Mouse (Mus musculus) liver, embryonic 15.5 days (tissue): ENCODE measurements around the gene Ubtd2. TPM values are rescaled to one million over a fixed set of nuclear protein-coding genes. Genes with fewer than 3 reads are reported as not detected.
A peak's percentile ranks its signal among the peaks of the same experiment; 100 is the strongest.

Experiments used
- ATAC-seq: fragments of 200-750 bp; cut with Nextera tagmentation; 2 replicates; pipeline ENCODE4 v1.8.0; 2017; ENCODE audit warnings: moderate number of reproducible peaks, mild to moderate bottlenecking, moderate library complexity; ENCODE audit not compliant: insufficient read depth
- H3K27ac ChIP-seq: fragments of 300-500 bp; sonication (generic); replicated peaks from 2 replicates; pipeline ENCODE4 v1.5.1; 2015; ENCODE audit warnings: mild to moderate bottlenecking, inconsistent platforms
- H3K27me3 ChIP-seq: fragments of 300-500 bp; sonication (generic); 2 replicates; pipeline ENCODE4 v1.6.1; 2015; ENCODE audit warnings: mild to moderate bottlenecking, inconsistent platforms
- H3K36me3 ChIP-seq: fragments of 300-500 bp; sonication (generic); replicated peaks from 2 replicates; pipeline ENCODE4 v1.6.1; 2015; ENCODE audit warnings: moderate library complexity, mild to moderate bottlenecking, inconsistent platforms
- H3K4me1 ChIP-seq: fragments of 300-500 bp; sonication (generic); replicated peaks from 2 replicates; pipeline ENCODE4 v1.6.1; 2015; ENCODE audit warnings: inconsistent platforms
- H3K4me2 ChIP-seq: fragments of 300-500 bp; sonication (generic); 2 replicates; pipeline ENCODE4 v1.6.1; 2015; ENCODE audit warnings: moderate library complexity, mild to moderate bottlenecking, inconsistent platforms
- H3K4me3 ChIP-seq: fragments of 300-500 bp; sonication (generic); replicated peaks from 2 replicates; pipeline ENCODE4 v1.5.1; 2015; ENCODE audit warnings: mild to moderate bottlenecking, inconsistent platforms
- H3K9ac ChIP-seq: fragments of 300-500 bp; sonication (generic); 2 replicates; pipeline ENCODE4 v1.6.1; 2015; ENCODE audit warnings: moderate library complexity, mild to moderate bottlenecking, inconsistent platforms
- H3K9me3 ChIP-seq: fragments of 300-500 bp; sonication (generic); replicated peaks from 2 replicates; pipeline ENCODE4 v1.6.1; 2016; ENCODE audit warnings: inconsistent platforms
- WGBS: fragments of 180-500 bp; shearing (Covaris S2); methylation state at CpG from one replicate; pipeline ENCODE4 v1.1.7; 2015; ENCODE audit warnings: mixed read lengths; ENCODE audit not compliant: insufficient replicate concordance; 5-methylcytosine and 5-hydroxymethylcytosine counted together
- polyA plus RNA-seq: library from polyadenylated mRNA; unstranded; fragments of >200 nt; fragmentation: Nextera tagmentation; extraction: Ambion mirVana; gene quantifications from 2 replicates; pipeline ENCODE4 v1.2.1, GENCODE M21; 2015

The Ubtd2 gene
- polyA plus RNA-seq, 1 experiment from 2014 or later: 3.9 TPM

DNA sequence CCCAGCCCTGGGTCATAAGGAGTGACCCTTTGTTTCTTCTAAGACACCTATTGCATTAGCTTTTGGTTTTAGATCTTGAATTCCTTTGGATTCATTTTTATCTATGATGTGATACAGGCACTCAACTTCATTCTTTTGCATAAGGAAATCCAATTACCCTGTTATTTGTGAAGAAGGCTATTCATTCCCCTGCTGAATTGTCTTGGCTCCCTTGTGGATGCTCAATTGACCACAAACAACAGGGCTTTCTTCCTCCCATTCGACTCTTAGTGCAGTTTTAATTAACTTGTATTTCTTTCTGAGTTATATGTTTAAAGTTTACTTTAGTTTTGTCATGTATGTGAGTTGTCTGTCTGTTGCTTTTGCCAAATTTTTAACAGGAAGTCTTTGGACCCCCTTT is 10.9 kb upstream of the Ubtd2 start:
- Histone ChIP-seq H3K27ac (no peak overlapping the region), H3K4me1 (no peaks in the 10 kb centered on the region), H3K9ac (no peak overlapping the region), H3K4me2 (no peak overlapping the region), H3K9me3 (no peaks in the 10 kb centered on the region), H3K27me3 (no peaks in the 10 kb centered on the region), H3K36me3 (no peaks in the 10 kb centered on the region), H3K4me3 (no peak overlapping the region)
- WGBS: 32% methylated on average over 1 of the region's 1 CpGs
- no peak for ATAC-seq

DNA sequence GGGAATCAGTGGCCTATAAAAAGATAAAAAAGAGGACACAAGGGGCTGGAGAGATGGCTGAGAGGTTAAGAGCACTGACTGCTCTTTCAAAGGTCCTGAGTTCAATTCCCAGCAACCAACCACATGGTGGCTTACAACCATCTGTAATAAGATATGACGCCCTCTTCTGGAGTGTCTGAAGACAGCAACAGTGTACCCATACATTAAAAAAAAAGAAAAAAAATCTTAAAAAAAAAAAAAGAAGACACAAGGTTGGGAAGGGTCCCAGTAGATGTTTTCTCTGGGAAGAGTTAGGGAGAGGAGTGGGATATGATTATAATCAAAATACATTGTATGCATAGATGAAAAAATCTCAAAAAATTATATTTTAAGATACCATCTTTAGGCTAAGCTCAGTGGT is 10.0 kb upstream of the Ubtd2 start:
- 49% methylated on average over 1 of the region's 1 CpGs for whole genome bisulfite sequencing

DNA sequence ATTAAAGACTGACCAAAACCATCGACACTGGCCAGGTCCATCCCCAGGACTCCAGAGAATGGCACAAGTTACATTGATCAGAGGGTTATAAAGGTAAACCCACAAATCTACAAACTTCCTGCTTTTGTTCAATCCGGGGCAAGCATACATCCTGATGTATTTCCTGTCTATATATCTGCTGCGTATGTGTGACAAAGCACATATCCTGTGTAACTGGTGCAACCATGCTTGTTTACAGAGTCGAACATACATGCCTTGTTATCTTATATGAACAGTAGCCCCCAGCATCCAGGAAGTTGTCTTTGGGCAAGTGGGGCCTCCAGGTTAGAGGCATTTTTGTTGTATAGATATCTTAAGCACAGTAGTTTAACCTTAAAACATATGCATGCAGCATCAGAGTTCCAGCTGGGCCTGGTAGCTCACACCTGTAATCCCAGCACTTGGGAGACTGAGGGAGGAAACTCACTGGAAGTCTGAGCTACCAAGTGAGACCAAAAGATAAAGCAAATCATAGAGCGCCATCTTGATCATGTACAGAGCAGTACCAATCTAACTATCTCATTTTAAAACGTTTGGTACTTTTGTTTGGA is 9.4 kb upstream of the Ubtd2 start:
- no peak overlapping the region for H3K9ac ChIP-seq
- H3K4me3 ChIP-seq: no peak overlapping the region
- no peak overlapping the region for H3K4me2 ChIP-seq
- H3K27ac ChIP-seq: no peak overlapping the region
- no peaks in the 10 kb centered on the region for H3K4me1 ChIP-seq
- no peaks in the 10 kb centered on the region for H3K27me3 ChIP-seq
- no peaks in the 10 kb centered on the region for H3K36me3 ChIP-seq
- ATAC-seq: no peak
- no peaks in the 10 kb centered on the region for H3K9me3 ChIP-seq
- 21% methylated on average over 6 of the region's 6 CpGs for WGBS

More for the DNA sequence above, 10.0 kb upstream of the Ubtd2 start:
- Histone ChIP-seq H3K4me3 (no peak overlapping the region), H3K27me3 (no peaks in the 10 kb centered on the region), H3K36me3 (no peaks in the 10 kb centered on the region), H3K4me1 (no peaks in the 10 kb centered on the region), H3K4me2 (no peak overlapping the region), H3K27ac (no peak overlapping the region), H3K9ac (no peak overlapping the region), H3K9me3 (no peaks in the 10 kb centered on the region)
- no peak for ATAC-seq

DNA sequence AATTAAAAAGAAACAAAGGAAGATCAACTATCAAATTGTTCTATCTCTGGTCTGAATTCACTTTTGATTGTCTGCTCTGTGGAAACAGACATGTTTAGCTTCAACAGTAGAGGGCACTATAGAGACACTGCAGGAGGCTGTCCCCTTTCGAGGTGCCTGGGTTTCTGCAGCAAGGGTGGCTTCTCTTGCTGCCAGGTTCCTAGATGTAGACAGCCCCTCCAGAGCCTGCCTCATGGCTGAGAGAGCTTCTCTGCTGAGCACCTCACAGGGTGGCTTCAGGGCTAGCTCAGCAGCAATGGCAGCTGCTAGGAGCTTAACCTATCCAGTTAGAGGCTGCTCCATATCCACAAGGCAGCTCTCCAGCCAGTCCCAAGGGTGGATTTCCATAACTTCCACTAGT is 5.0 kb upstream of the Ubtd2 start:
- Histone ChIP-seq H3K36me3 (no peaks in the 10 kb centered on the region), H3K4me1 (peaks cover 10% of the 10 kb centered on the region), H3K27ac (no peak overlapping the region), H3K4me3 (no peak overlapping the region), H3K9me3 (no peaks in the 10 kb centered on the region), H3K4me2 (no peak overlapping the region), H3K27me3 (peaks cover 32% of the 10 kb centered on the region), H3K9ac (no peak overlapping the region)
- WGBS: 0% methylated on average over 1 of the region's 1 CpGs
- no peak for ATAC-seq

DNA sequence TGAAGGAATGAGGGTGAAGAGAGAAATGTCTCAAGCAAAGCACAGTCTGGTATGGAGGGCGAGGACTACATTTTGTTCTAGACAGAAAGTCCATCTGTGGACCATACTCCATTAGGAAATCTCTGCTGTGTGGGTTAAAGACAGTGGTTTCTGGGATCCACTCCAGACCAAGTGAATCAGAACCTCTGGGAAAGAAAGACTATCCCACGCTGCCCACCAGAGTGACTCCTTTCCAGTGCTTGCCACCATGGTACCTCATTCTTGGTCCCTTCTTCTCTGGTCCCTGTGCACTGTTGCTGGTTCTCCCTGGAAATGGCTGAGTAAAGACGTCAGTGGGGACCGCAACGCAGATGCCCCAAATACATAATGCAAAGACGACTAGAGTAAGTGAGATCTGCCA is 3.9 kb upstream of the Ubtd2 start:
- Histone ChIP-seq H3K4me2 (no peak overlapping the region), H3K27me3 (peaks cover 43% of the 10 kb centered on the region), H3K9me3 (no peaks in the 10 kb centered on the region), H3K4me1 (peaks cover 21% of the 10 kb centered on the region), H3K36me3 (no peaks in the 10 kb centered on the region), H3K27ac (no peak overlapping the region), H3K4me3 (no peak overlapping the region), H3K9ac (no peak overlapping the region)
- 77% methylated on average over 6 of the region's 6 CpGs for WGBS
- ATAC-seq: no peak

DNA sequence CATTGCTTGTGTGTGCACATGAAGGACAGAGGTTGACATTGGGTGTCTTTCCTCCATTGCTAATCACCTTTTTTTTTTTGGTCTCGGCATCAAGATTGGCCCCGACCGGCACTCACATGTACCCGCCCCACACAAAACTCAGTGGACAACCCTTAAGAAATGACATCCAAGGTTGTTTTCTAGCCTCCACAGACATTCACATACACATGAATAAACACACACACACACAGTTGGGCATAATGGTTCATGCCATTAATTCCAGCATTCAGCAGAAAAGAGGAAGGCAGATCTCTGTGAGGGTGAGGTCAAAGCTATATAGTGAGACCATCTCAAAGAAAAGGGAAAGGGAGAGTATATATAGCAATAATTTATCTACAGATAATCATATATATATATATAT is 2.4 kb upstream of the Ubtd2 start:
- Histone ChIP-seq H3K36me3 (no peaks in the 10 kb centered on the region), H3K4me2 (no peak overlapping the region), H3K9ac (no peak overlapping the region), H3K27ac (no peak overlapping the region), H3K4me3 (no peak overlapping the region), H3K4me1 (peaks cover 24% of the 10 kb centered on the region), H3K27me3 (peaks cover 53% of the 10 kb centered on the region), H3K9me3 (no peaks in the 10 kb centered on the region)
- WGBS: 82% methylated on average over 4 of the region's 4 CpGs
- ATAC-seq: no peak

DNA sequence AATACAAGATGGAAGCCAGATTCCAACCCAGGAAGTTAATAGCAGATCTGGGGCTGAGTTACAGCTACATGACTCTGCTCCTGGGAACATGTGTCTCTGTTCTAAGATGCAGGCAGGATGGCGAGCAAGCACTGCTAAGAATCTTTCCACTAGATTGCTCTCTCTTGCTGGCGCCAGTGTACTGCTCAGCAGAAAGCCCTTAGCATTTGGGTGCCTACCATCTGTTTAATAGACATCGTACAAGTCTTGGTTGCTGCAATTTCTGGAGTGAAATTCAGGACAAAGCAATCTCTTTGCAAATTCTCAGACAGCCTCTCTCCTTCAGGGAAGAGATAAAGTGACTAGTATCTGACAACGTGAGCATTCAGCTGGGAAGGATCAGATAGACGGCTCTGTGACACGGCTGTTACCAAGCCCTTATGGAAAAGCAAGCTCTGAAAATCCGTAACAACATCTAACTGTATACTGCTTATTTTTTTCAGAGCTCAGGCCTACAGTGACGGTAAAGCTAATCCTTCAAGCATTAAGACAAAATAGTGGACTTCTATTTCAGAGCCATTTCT is 1.7 kb upstream of the Ubtd2 start:
- 53% methylated on average over 8 of the region's 8 CpGs for WGBS

DNA sequence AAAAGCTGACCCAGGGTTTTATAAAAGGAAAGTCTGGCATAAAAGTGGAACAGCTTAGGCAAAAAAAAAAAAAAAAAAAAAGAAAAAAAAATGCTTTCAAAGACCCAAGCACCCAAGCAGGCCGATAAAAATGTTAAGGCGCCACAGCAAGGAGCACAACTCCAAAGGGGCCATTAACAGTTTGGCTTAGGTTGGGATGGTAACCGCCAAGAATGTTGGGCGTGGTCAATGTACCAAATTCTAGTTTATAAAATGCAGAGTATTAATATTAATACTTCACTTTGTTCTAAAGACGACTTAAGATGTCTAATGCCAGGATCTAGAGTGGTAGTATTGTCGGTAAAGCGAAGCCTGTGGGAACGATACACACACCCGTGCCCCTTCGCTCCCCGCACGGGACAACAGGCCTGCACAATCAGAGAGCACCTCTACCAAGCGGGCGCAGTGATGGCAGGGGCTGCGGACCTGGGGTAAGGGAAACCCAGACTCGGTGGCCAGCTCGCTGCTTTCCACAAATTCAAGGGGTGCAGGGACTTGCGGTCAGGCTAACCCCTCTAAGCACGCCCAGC is 855 bp upstream of the Ubtd2 start:
- Histone ChIP-seq H3K9me3 (no peaks in the 10 kb centered on the region), H3K4me2 (peak overlapping the region; percentile 99), H3K36me3 (no peaks in the 10 kb centered on the region), H3K27ac (no peak overlapping the region), H3K4me1 (peaks cover 24% of the 10 kb centered on the region), H3K27me3 (peaks cover 53% of the 10 kb centered on the region), H3K9ac (peak overlapping the region; percentile 87), H3K4me3 (peak overlapping the region; percentile 85)
- 6% methylated on average over 19 of the region's 19 CpGs for WGBS
- ATAC-seq: peak; percentile 13; the same call in 1 of the 2 replicates

More for the DNA sequence above, 1.7 kb upstream of the Ubtd2 start:
- peaks cover 24% of the 10 kb centered on the region for H3K4me1 ChIP-seq
- H3K4me2 ChIP-seq: no peak overlapping the region
- no peak overlapping the region for H3K4me3 ChIP-seq
- peaks cover 53% of the 10 kb centered on the region for H3K27me3 ChIP-seq
- no peak overlapping the region for H3K27ac ChIP-seq
- no peaks in the 10 kb centered on the region for H3K36me3 ChIP-seq
- H3K9me3 ChIP-seq: no peaks in the 10 kb centered on the region
- no peak for ATAC-seq
- H3K9ac ChIP-seq: no peak overlapping the region

DNA sequence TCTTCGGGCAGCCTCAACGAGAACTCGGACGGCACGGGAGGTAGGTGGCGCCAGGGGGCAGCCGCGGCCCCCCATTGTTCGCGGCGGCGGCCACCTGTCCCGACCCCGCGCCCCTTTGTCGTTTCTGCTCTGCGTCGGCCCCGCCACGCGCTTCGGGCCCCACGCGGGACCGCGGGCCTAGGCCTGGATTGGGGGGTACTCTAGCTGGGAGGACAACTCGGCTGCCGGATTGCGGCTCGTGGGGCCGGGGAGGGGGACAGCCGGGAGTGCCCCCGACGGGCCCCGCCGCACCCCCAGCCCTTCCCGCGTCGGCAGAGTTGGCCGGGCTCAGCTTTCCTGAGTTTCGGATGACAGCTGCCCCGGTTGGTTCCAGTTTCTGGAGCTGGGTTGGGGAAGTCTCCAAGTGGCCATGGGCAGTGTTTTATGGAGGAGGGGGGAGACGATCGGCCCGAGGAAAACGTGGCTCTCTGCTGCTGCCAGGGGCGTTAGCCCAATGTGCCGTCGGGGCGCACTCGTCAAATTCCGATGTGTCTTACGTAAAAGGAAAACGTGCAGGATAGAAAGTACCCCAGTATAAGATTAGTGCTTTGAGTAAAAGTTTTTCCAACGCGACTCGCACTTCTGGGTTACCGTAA is 454 bp downstream of the Ubtd2 start:
- H3K4me2 ChIP-seq: peak overlapping the region; percentile 99
- H3K9me3 ChIP-seq: no peaks in the 10 kb centered on the region
- peaks cover 53% of the 10 kb centered on the region for H3K27me3 ChIP-seq
- peak overlapping the region; percentile 87 for H3K9ac ChIP-seq
- peak overlapping the region; percentile 83 for H3K27ac ChIP-seq
- peak; percentile 2; the same call in 1 of the 2 replicates for ATAC-seq
- H3K4me1 ChIP-seq: peaks cover 24% of the 10 kb centered on the region
- H3K36me3 ChIP-seq: no peaks in the 10 kb centered on the region
- under 1% methylated on average over 58 of the region's 58 CpGs for WGBS
- peak overlapping the region; percentile 85 for H3K4me3 ChIP-seq

DNA sequence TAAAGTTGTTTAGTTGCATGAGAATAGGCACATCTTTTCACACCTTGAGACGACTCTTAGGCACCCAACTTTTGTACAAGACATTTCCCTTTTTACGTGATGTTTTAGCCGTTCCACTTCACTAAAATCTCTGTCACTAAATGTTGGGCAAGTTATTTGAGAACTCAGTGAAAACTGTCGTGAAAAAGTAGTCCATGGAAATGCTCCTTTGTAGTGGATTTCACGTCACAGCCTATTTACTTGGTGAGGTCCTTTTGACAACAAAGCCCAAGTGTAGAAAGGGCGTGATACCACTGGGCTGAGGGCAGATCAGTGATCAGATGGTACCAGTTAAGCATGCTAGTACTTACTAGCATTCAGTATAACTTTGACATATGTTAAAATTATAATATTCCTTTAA is 1.2 kb downstream of the Ubtd2 start:
- 24% methylated on average over 6 of the region's 6 CpGs for WGBS

DNA sequence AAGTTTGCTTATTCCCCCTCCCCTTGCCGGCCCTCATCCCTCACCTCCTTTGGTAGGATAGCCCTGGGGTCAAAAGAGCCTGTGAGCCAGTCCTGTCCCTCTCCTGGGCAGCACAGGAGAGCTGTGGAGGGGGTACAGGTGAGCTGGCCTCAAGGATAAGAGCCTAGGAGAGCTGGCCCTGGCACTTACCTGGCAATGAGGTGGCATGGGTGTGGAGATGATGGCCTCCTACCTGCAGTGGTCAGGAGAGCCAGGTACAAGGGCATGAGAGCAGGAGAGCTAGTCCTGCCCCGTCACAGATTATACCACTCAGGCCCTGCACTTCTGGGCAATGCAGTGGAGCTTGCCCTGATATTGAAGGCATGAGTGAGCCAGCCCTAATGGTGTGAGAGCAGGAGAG is 9.1 kb downstream of the Ubtd2 start:
- H3K27me3 ChIP-seq: no peaks in the 10 kb centered on the region
- no peaks in the 10 kb centered on the region for H3K4me1 ChIP-seq
- H3K36me3 ChIP-seq: no peaks in the 10 kb centered on the region
- H3K9ac ChIP-seq: no peak overlapping the region
- 57% methylated on average over 2 of the region's 2 CpGs for WGBS
- no peaks in the 10 kb centered on the region for H3K9me3 ChIP-seq
- no peak overlapping the region for H3K4me3 ChIP-seq
- ATAC-seq: no peak
- H3K27ac ChIP-seq: no peak overlapping the region
- no peak overlapping the region for H3K4me2 ChIP-seq

More for the DNA sequence above, 1.2 kb downstream of the Ubtd2 start:
- ATAC-seq: no peak
- Histone ChIP-seq H3K9me3 (no peaks in the 10 kb centered on the region), H3K4me2 (peak overlapping the region; percentile 99), H3K4me1 (peaks cover 24% of the 10 kb centered on the region), H3K4me3 (peak overlapping the region; percentile 85), H3K27me3 (peaks cover 49% of the 10 kb centered on the region), H3K27ac (no peak overlapping the region), H3K36me3 (no peaks in the 10 kb centered on the region), H3K9ac (no peak overlapping the region)
